Mouse (Mus musculus): Measurements from ENCODE around the gene Cp.
"Not testable (repeated sequence)": the region's sequence is repeated elsewhere in the genome, so short reads cannot be mapped to it uniquely, and the experiment has no call there.

Gene Cp

GRCm38 (mm10) chr3:19956885-19957284 is at the start of gene Cp:
Cp (plus strand) TSS chr3:19957054.
- no peak for DNase-seq (ENCODE audit: low read depth, low spot score)

- DNase-seq (ENCODE audit: low read depth, low spot score) = no peak
These were observed 8.3 kb upstream of the Cp start for GRCm38 (mm10) chr3:19948552-19948951.

- not testable (repeated sequence) for DNase-seq (ENCODE audit: low read depth, low spot score)
These were observed 7.5 kb upstream of the Cp start for GRCm38 (mm10) chr3:19949401-19949800.

- no peak for DNase-seq (ENCODE audit: low read depth, low spot score)
These were observed 3.4 kb upstream of the Cp start for GRCm38 (mm10) chr3:19953425-19953824.

- no peak for DNase-seq (ENCODE audit: low read depth, low spot score)
These were observed 3.0 kb upstream of the Cp start for GRCm38 (mm10) chr3:19953865-19954264.

- DNase-seq (ENCODE audit: low read depth, low spot score) = no peak
These were observed 1.2 kb downstream of the Cp start for GRCm38 (mm10) chr3:19958031-19958430.

- DNase-seq (ENCODE audit: low read depth, low spot score) = no peak
These were observed 2.1 kb downstream of the Cp start for GRCm38 (mm10) chr3:19958983-19959382.

- DNase-seq (ENCODE audit: low read depth, low spot score) = no peak
These were observed 3.8 kb downstream of the Cp start for GRCm38 (mm10) chr3:19960570-19961114.

- no peak for DNase-seq (ENCODE audit: low read depth, low spot score)
These were observed 4.5 kb downstream of the Cp start for GRCm38 (mm10) chr3:19961341-19961740.

GRCm38 (mm10) chr3:19962769-19963513 is 6.1 kb downstream of the Cp start:
- DNase-seq (ENCODE audit: low read depth, low spot score) = no peak

- DNase-seq (ENCODE audit: low read depth, low spot score) = no peak
These were observed 7.9 kb downstream of the Cp start for GRCm38 (mm10) chr3:19964625-19965188.

GRCm38 (mm10) chr3:19965239-19965638 is 8.4 kb downstream of the Cp start:
- DNase-seq (ENCODE audit: low read depth, low spot score) = no peak

- DNase-seq (ENCODE audit: low read depth, low spot score) = no peak
These were observed 9.2 kb downstream of the Cp start for GRCm38 (mm10) chr3:19966072-19966471.

GRCm38 (mm10) chr3:19978474-19978873 is 21.6 kb downstream of the Cp start:
- DNase-seq (ENCODE audit: low read depth, low spot score) = no peak

GRCm38 (mm10) chr3:19981156-19981555 is 24.3 kb downstream of the Cp start:
- no peak for DNase-seq (ENCODE audit: low read depth, low spot score)

GRCm38 (mm10) chr3:19982846-19983245 is 26.0 kb downstream of the Cp start:
- no peak for DNase-seq (ENCODE audit: low read depth, low spot score)

- DNase-seq (ENCODE audit: low read depth, low spot score) = no peak
These were observed 29.3 kb downstream of the Cp start for GRCm38 (mm10) chr3:19986123-19986522.

- no peak for DNase-seq (ENCODE audit: low read depth, low spot score)
These were observed 33.2 kb downstream of the Cp start for GRCm38 (mm10) chr3:19990031-19990430.

GRCm38 (mm10) chr3:19992388-19992787 is 35.5 kb downstream of the Cp start:
- DNase-seq (ENCODE audit: low read depth, low spot score) = no peak

- DNase-seq (ENCODE audit: low read depth, low spot score) = no peak
These were observed 42.7 kb downstream of the Cp start for GRCm38 (mm10) chr3:19999551-19999950.

GRCm38 (mm10) chr3:20000806-20001205 is 44.0 kb downstream of the Cp start:
- DNase-seq (ENCODE audit: low read depth, low spot score) = no peak

GRCm38 (mm10) chr3:20002786-20003185 is 45.9 kb downstream of the Cp start:
- DNase-seq (ENCODE audit: low read depth, low spot score) = no peak

- DNase-seq (ENCODE audit: low read depth, low spot score) = no peak
These were observed 47.6 kb downstream of the Cp start for GRCm38 (mm10) chr3:20004422-20004821.
